Mouse (Mus musculus) liver, embryonic 14.5 days (tissue): ENCODE measurements around the gene Lyrm7. TPM values are rescaled to one million over a fixed set of nuclear protein-coding genes. Genes with fewer than 3 reads are reported as not detected.
A peak's percentile ranks its signal among the peaks of the same experiment; 100 is the strongest.

Source experiments
- ATAC-seq: fragments of 200-750 bp; cut with Nextera tagmentation; 2 replicates; pipeline ENCODE4 v1.8.0; 2017; ENCODE audit warnings: moderate number of reproducible peaks, mild to moderate bottlenecking, moderate library complexity; ENCODE audit not compliant: insufficient read depth
- DNase-seq, 3 experiments: peaks; one replicate each; pipeline ENCODE4 v3.0.0-alpha.2; 2012 to 2013; ENCODE audit warnings: low read depth in 3 of 3, low spot score in 3 of 3
- H3K27ac ChIP-seq: fragments of 300-500 bp; sonication (generic); 2 replicates; pipeline ENCODE4 v1.5.1; 2014; ENCODE audit warnings: moderate library complexity, mild to moderate bottlenecking, control low read depth, inconsistent platforms
- H3K27me3 ChIP-seq: fragments of 300-500 bp; sonication (generic); 2 replicates; pipeline ENCODE4 v1.6.1; 2014; ENCODE audit warnings: mild to moderate bottlenecking, low read length, moderate library complexity; ENCODE audit not compliant: control insufficient read depth, insufficient read depth
- H3K36me3 ChIP-seq: fragments of 300-500 bp; sonication (generic); replicated peaks from 2 replicates; pipeline ENCODE4 v1.6.1; 2014; ENCODE audit warnings: low read depth; ENCODE audit not compliant: control insufficient read depth, insufficient read depth
- H3K4me1 ChIP-seq, 2 experiments: fragments of 200-500 bp in 1 of 2; fragments of 300-500 bp in 1 of 2; sonication (generic) in 1 of 2; replicated peaks; 2 replicates each; pipeline ENCODE4 v1.6.1; 2012 to 2014; ENCODE audit warnings: antibody characterized with exemption in 1 of 2, inconsistent platforms in 1 of 2, low read length in 1 of 2; ENCODE audit not compliant: control insufficient read depth in 2 of 2, insufficient read depth in 2 of 2
- H3K4me2 ChIP-seq: fragments of 300-500 bp; sonication (generic); 2 replicates; pipeline ENCODE4 v1.6.1; 2014; ENCODE audit warnings: low read depth, mild to moderate bottlenecking, control low read depth, moderate library complexity
- H3K4me3 ChIP-seq, 2 experiments: fragments of 200-500 bp in 1 of 2; fragments of 300-500 bp in 1 of 2; sonication (generic) in 1 of 2; 2 replicates each; pipeline ENCODE4 v1.5.1; 2012 to 2014; ENCODE audit warnings: low read depth in 2 of 2, low read length in 2 of 2, mild to moderate bottlenecking in 2 of 2, control low read depth in 1 of 2, inconsistent platforms in 1 of 2, moderate library complexity in 1 of 2; ENCODE audit not compliant: insufficient read depth in 1 of 2
- H3K9ac ChIP-seq: fragments of 300-500 bp; sonication (generic); replicated peaks from 2 replicates; pipeline ENCODE4 v1.6.1; 2014; ENCODE audit warnings: mild to moderate bottlenecking, control low read depth, moderate library complexity
- H3K9me3 ChIP-seq: fragments of 300-500 bp; sonication (generic); 2 replicates; pipeline ENCODE4 v1.6.1; 2016; ENCODE audit warnings: low read length, mixed read lengths; ENCODE audit not compliant: control insufficient read depth
- CTCF ChIP-seq: IDR thresholded peaks from 2 replicates; pipeline ENCODE4 v1.5.1; 2016; ENCODE audit warnings: antibody characterized with exemption, low read depth, control low read depth
- EP300 ChIP-seq: IDR thresholded peaks from 2 replicates; pipeline ENCODE4 v1.6.1; 2016; ENCODE audit warnings: antibody characterized with exemption, low read depth
- WGBS: fragments of 180-500 bp; shearing (Covaris S2); extraction: QIAGEN DNeasy Blood & Tissue Kit; methylation state at CpG from one replicate; pipeline ENCODE4 v1.1.7; 2014; ENCODE audit not compliant: insufficient replicate concordance; 5-methylcytosine and 5-hydroxymethylcytosine counted together
- polyA plus RNA-seq, 2 experiments: library from polyadenylated mRNA; depleted of rRNA in 1 of 2; stranded (reverse) in 1 of 2; unstranded in 1 of 2; fragments of >200 nt; fragmentation: Nextera tagmentation in 1 of 2; extraction: Ambion mirVana in 1 of 2; gene quantifications; 2 replicates each; pipeline versions ENCODE4 v1.2.1 to v1.2.3; 2012 to 2014

The Lyrm7 gene
- polyA plus RNA-seq, 2 experiments, result 2.0 to 5.4 TPM

DNA sequence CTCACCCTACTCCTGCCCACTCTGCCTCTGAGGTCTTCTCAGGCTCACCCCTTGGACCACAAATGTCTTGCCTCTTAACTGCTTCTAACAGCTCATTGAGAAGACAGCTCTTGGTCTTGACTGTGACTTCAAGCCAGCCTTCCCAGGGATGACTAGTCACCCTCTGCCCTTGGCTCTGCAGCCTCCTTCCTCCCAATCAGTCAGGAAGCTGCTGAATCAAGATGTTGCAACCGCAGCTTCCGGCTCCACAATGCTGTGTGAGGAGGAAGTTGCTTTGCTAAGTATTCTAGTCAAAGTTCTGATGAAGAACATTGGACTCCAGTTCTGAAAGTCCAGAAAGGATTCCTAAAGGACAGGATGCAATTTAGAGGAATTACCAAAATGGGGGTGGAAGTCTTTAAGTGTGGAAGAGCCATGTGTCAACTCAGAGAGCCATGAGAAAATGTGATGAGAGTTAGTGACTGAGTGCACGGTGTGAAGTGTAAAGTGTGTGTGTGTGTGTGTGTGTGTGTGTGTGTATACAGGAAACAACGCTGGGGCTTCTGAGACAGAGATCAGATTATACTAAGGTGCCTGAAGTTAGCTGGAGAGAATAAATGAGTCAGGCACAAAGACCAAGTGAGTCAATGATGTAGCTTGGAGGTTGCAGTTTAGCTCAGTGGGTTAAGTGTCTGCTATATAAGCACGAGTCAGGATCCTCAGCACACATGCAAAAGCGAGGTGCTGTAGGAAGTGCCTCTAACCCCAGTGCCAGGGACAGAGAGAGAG lies 58.7 kb downstream of the Lyrm7 start:
- no peak overlapping the region for H3K4me2 ChIP-seq
- peak; percentile 51; the same call in 1 of the 2 replicates for ATAC-seq

GRCm38 (mm10) chr11:54796551-54796950 lies 64.2 kb downstream of the Lyrm7 start:
- Histone ChIP-seq H3K9ac (no peak overlapping the region), H3K27me3 (no peaks in the 10 kb centered on the region), H3K4me3 (no peak overlapping the region), H3K9me3 (no peaks in the 10 kb centered on the region), H3K27ac (no peak overlapping the region), H3K36me3 (no peaks in the 10 kb centered on the region), H3K4me2 (no peak overlapping the region), H3K4me1 (peaks cover 0 to 7% of the 10 kb centered on the region in 2 experiments; a peak in 2 of 4 replicates)
- DNase-seq (no peak), ATAC-seq (no peak)
- no peak for TF ChIP-seq CTCF
- no peak for TF ChIP-seq EP300
- 68% methylated on average over 11 of the region's 11 CpGs for WGBS

More for the DNA sequence above, 58.7 kb downstream of the Lyrm7 start:
- no peaks in the 10 kb centered on the region for H3K9me3 ChIP-seq
- no peaks in the 10 kb centered on the region for H3K27me3 ChIP-seq
- DNase-seq, result peak in 1 of 3 experiments; percentile 33
- no peak overlapping the region for H3K27ac ChIP-seq
- no peak overlapping the region for H3K4me3 ChIP-seq
- H3K36me3 ChIP-seq, result no peaks in the 10 kb centered on the region
- 7% methylated on average over 6 of the region's 6 CpGs for WGBS
- H3K9ac ChIP-seq, result no peak overlapping the region
- peaks cover 0 to 4% of the 10 kb centered on the region in 2 experiments; a peak in 2 of 4 replicates for H3K4me1 ChIP-seq
- no peak for TF ChIP-seq EP300
- no peak for TF ChIP-seq CTCF

GRCm38 (mm10) chr11:54794678-54795077 lies 66.0 kb downstream of the Lyrm7 start:
- DNase-seq, result no peak
- Histone ChIP-seq H3K4me3 (no peak overlapping the region), H3K27ac (no peak overlapping the region), H3K9ac (no peak overlapping the region), H3K4me2 (no peak overlapping the region), H3K4me1 (peaks cover 0 to 7% of the 10 kb centered on the region in 2 experiments; a peak in 2 of 4 replicates), H3K27me3 (no peaks in the 10 kb centered on the region), H3K9me3 (no peaks in the 10 kb centered on the region), H3K36me3 (no peaks in the 10 kb centered on the region)
- TF ChIP-seq CTCF, result no peak
- no peak for TF ChIP-seq EP300
- no peak for ATAC-seq
- 72% methylated on average over 3 of the region's 3 CpGs for WGBS

DNA sequence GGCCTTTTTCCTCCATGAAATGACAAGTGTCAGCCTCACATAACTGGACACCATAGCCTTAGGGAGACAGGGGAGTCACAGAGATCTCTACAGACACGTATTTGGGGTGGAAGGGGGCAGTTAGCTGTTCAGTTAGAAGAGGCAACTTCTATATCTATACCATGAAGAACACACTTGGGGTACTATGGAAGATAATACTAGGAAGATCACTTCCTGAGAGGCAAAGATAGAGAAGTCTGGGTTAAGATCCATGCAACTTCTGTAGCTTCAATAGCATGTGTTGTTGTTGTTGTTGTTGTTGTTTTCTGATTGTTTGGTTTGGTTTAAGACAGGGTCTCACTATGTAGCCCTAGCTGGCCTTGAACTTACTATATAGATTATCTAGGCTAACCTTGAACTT lies 67.5 kb downstream of the Lyrm7 start:
- DNase-seq (no peak), ATAC-seq (no peak)
- Histone ChIP-seq H3K27ac (no peak overlapping the region), H3K4me1 (peaks cover 0 to 7% of the 10 kb centered on the region in 2 experiments; a peak in 2 of 4 replicates), H3K27me3 (no peaks in the 10 kb centered on the region), H3K36me3 (no peaks in the 10 kb centered on the region), H3K9me3 (no peaks in the 10 kb centered on the region), H3K4me3 (no peak overlapping the region), H3K4me2 (no peak overlapping the region), H3K9ac (no peak overlapping the region)
- TF ChIP-seq EP300, result no peak
- no peak for TF ChIP-seq CTCF
- WGBS, result 28% methylated on average over 1 of the region's 1 CpGs

DNA sequence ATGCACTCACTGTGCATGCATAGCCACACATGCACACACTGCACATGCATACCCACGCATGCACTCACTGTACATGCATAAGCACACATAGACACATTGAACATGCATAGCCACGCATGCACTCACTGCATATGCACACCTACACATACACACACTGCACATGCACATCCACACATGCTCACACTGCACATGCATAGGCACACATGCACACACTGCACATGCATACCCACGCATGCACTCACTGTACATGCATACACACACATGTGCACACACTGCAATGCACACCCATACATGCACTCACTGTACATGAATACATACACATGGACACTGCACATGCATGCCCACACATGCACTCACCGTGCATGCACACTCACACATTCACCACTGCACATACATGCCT lies 69.3 kb downstream of the Lyrm7 start:
- DNase-seq (no peak), ATAC-seq (no peak)
- no peaks in the 10 kb centered on the region for H3K9me3 ChIP-seq
- H3K4me3 ChIP-seq, result no peak overlapping the region
- H3K9ac ChIP-seq, result no peak overlapping the region
- no peak overlapping the region for H3K27ac ChIP-seq
- H3K36me3 ChIP-seq, result no peaks in the 10 kb centered on the region
- 78% methylated on average over 4 of the region's 4 CpGs for WGBS
- no peak for TF ChIP-seq EP300
- TF ChIP-seq CTCF, result no peak
- H3K4me1 ChIP-seq, result peaks cover 2 to 9% of the 10 kb centered on the region in 2 experiments; a peak in 3 of 4 replicates
- no peak overlapping the region for H3K4me2 ChIP-seq
- no peaks in the 10 kb centered on the region for H3K27me3 ChIP-seq
